Mouse (Mus musculus): ENCODE results near the gene 1700018G05Rik. TPM values are rescaled to one million over a fixed set of nuclear protein-coding genes. Genes with fewer than 3 reads are reported as not detected.
"Not testable (repeated sequence)": the region's sequence is repeated elsewhere in the genome, so short reads cannot be mapped to it uniquely, and the experiment has no call there.

1700018G05Rik gene
- total RNA-seq (2014; rRNA removed) (not detected in 2 replicates), polyA plus RNA-seq (2015; fragmentation: Nextera tagmentation; extraction: Ambion mirVana) (not detected in 2 replicates)

- H3K27ac ChIP-seq (ENCODE audit: low read depth, low read length); H3K9me3 ChIP-seq (ENCODE audit: low read length); H3K36me3 ChIP-seq (ENCODE audit: insufficient read depth); H3K4me2 ChIP-seq (ENCODE audit: low read depth); H3K4me1 ChIP-seq (ENCODE audit: insufficient read depth); H3K9ac ChIP-seq; DNase-seq; ATAC-seq; H3K27me3 ChIP-seq (ENCODE audit: insufficient read depth, low read length); H3K4me3 ChIP-seq (ENCODE audit: low read depth, low read length): not testable (repeated sequence)
- WGBS = 94% methylated on average over 6 of the region's 6 CpGs
Measured at GRCm38 (mm10) chrX:102928072-102928471, at the start of gene 1700018G05Rik. TSS of gene 1700018G05Rik (plus strand) at chrX:102928372.

DNA sequence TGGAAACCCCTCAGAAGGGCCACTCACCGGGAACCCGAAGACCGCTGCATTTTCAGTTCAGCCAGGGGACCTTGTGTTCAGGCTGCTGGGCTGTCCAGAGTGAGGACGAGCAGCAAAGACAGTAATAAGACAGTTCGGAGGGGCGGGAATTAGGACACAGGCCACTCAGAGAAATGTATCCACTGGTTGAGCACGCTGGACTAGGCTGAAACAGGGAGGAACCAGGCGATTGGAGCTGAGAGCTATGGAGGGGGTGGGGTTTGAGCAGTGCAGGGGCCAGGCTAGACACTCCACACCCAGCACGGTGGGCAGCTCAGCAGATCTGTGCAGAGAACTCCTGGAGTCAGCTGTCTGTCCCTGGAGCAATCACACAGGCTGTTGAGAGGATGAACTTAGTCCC, 19.6 kb upstream of the 1700018G05Rik start, which contains the start of the genes Dmrtc1a and 1700011M02Rik:
Gene Dmrtc1a, minus strand, starts transcription at position 101 of the 400 bp plus-strand sequence.
Gene 1700011M02Rik, plus strand, starts transcription at position 319 of the 400 bp plus-strand sequence.
- H3K4me3 ChIP-seq (ENCODE audit: low read depth, low read length); DNase-seq; H3K9me3 ChIP-seq (ENCODE audit: low read length); H3K4me1 ChIP-seq (ENCODE audit: insufficient read depth); H3K4me2 ChIP-seq (ENCODE audit: low read depth); H3K27ac ChIP-seq (ENCODE audit: low read depth, low read length); H3K27me3 ChIP-seq (ENCODE audit: insufficient read depth, low read length); ATAC-seq; H3K9ac ChIP-seq; H3K36me3 ChIP-seq (ENCODE audit: insufficient read depth): not testable (repeated sequence)
- WGBS = 87% methylated on average over 6 of the region's 9 CpGs

- H3K4me1 ChIP-seq (ENCODE audit: insufficient read depth); H3K36me3 ChIP-seq (ENCODE audit: insufficient read depth); H3K4me2 ChIP-seq (ENCODE audit: low read depth); ATAC-seq; H3K9me3 ChIP-seq (ENCODE audit: low read length); H3K27ac ChIP-seq (ENCODE audit: low read depth, low read length); DNase-seq; H3K4me3 ChIP-seq (ENCODE audit: low read depth, low read length); H3K27me3 ChIP-seq (ENCODE audit: insufficient read depth, low read length); H3K9ac ChIP-seq: not testable (repeated sequence)
- WGBS = 79% methylated on average over 1 of the region's 1 CpGs
Measured at GRCm38 (mm10) chrX:102914823-102915222, 13.3 kb upstream of the 1700018G05Rik start.

- H3K9me3 ChIP-seq (ENCODE audit: low read length); H3K27ac ChIP-seq (ENCODE audit: low read depth, low read length); H3K9ac ChIP-seq; H3K27me3 ChIP-seq (ENCODE audit: insufficient read depth, low read length); H3K4me3 ChIP-seq (ENCODE audit: low read depth, low read length); H3K36me3 ChIP-seq (ENCODE audit: insufficient read depth); H3K4me2 ChIP-seq (ENCODE audit: low read depth); H3K4me1 ChIP-seq (ENCODE audit: insufficient read depth): not testable (repeated sequence)
- 35% methylated on average over 4 of the region's 4 CpGs for WGBS
- TF ChIP-seq CTCF (IDR thresholded peaks at IDR 0.05; ENCODE audit: low read depth) = peak; percentile 49
- ATAC-seq (peak; percentile 62), DNase-seq (peak; percentile 6)
Measured at GRCm38 (mm10) chrX:102926707-102927106, 1.5 kb upstream of the 1700018G05Rik start.

DNA sequence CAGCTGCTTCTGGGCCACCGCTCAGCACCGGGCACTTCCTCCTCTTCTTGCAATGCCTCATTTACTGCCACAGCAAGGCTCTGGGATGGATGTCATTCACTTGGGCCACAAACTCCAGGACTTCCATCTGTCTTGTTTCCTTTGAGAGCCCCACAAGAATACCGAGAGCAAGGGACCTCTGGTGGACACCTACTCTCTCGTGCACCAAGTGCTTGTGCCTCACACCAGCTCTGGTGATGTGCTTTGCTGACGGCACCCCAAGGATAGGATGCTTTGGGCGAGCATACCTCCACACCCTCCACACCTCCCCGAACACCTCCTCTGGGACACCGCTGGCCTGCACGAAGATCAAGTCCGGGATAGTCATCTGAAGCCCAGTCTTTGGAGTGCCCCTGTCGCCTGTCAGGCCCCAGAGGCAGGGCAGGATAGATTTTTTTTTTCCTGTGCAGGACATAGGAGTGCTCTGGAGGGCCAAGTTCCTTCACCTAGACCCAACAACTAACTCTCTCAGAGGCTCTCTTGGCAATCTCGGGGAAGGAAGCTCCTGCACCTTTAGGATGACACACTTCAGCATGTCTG, 4.9 kb downstream of the 1700018G05Rik start:
- H3K4me3 ChIP-seq (ENCODE audit: low read depth, low read length) = peak overlapping the region; percentile 49
- no peak for ATAC-seq
- H3K27me3 ChIP-seq (ENCODE audit: insufficient read depth, low read length) = no peaks in the 10 kb centered on the region
- no peaks in the 10 kb centered on the region for H3K36me3 ChIP-seq (ENCODE audit: insufficient read depth)
- H3K9ac ChIP-seq = peak overlapping the region; percentile 72
- DNase-seq = no peak
- no peaks in the 10 kb centered on the region for H3K9me3 ChIP-seq (ENCODE audit: low read length)
- 57% methylated on average over 12 of the region's 12 CpGs for WGBS
- peak overlapping the region; percentile 54 for H3K4me2 ChIP-seq (ENCODE audit: low read depth)
- H3K27ac ChIP-seq (ENCODE audit: low read depth, low read length) = no peak overlapping the region
- TF ChIP-seq CTCF (IDR thresholded peaks at IDR 0.05; ENCODE audit: low read depth) = no peak
- no peaks in the 10 kb centered on the region for H3K4me1 ChIP-seq (ENCODE audit: insufficient read depth)

DNA sequence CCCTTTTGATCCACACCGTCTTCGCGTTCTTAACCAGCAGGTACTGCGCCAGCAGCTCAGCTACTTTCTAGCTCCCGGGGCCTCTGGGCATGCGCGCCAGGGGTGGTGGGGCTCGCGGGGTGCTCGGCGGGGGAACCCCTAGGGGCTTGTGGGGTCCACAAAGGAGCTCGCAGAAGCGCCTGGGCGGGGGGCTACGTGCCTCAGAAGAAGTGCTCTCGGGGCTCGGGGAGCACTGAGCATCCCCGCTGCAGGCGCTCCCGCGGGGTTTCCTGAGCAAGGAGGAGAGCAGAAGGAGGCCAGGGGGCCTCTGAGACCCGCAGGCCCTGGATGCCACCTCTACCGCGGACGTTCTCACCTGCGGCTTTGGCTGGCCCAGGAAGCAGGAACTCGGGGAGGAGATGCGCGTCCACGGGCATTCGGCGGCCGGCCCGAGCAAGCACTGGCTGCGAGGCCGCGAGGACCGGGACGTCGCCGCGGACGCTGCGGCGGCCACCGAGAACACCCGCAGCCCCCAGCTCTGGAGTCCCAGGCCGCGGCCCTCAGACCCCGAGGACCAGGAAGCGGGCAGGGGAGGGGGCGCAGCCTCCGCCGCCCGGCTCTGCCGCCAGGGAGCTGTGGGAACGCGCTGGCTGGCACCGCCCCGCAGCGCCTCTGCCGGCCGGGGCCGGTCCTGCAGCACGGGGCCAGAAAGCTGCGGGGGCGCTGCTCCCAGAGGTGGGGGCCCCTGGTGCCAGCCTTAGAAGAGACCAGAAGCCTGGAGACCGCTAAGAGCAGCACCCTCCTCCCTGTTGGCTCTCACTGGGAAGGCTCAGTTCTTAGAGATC, 5.6 kb downstream of the 1700018G05Rik start:
- DNase-seq (peak; percentile 75), ATAC-seq (peak; percentile 95)
- WGBS = 24% methylated on average over 67 of the region's 68 CpGs
- Histone ChIP-seq H3K27me3 (ENCODE audit: insufficient read depth, low read length) (no peaks in the 10 kb centered on the region), H3K4me1 (ENCODE audit: insufficient read depth) (no peaks in the 10 kb centered on the region), H3K27ac (ENCODE audit: low read depth, low read length) (peak overlapping the region; percentile 50; the same call in 1 of the 2 replicates), H3K4me2 (ENCODE audit: low read depth) (peak overlapping the region; percentile 54), H3K36me3 (ENCODE audit: insufficient read depth) (no peaks in the 10 kb centered on the region), H3K9me3 (ENCODE audit: low read length) (no peaks in the 10 kb centered on the region), H3K4me3 (ENCODE audit: low read depth, low read length) (peak overlapping the region; percentile 49), H3K9ac (peak overlapping the region; percentile 72)
- peak; percentile 65 for TF ChIP-seq CTCF (IDR thresholded peaks at IDR 0.05; ENCODE audit: low read depth)

GRCm38 (mm10) chrX:102934395-102934764, 6.2 kb downstream of the 1700018G05Rik start:
- DNase-seq = no peak
- Histone ChIP-seq H3K27ac (ENCODE audit: low read depth, low read length) (no peak overlapping the region), H3K36me3 (ENCODE audit: insufficient read depth) (no peaks in the 10 kb centered on the region), H3K9me3 (ENCODE audit: low read length) (no peaks in the 10 kb centered on the region), H3K4me3 (ENCODE audit: low read depth, low read length) (peak overlapping the region; percentile 49), H3K4me2 (ENCODE audit: low read depth) (peak overlapping the region; percentile 54), H3K4me1 (ENCODE audit: insufficient read depth) (no peaks in the 10 kb centered on the region), H3K9ac (peak overlapping the region; percentile 72), H3K27me3 (ENCODE audit: insufficient read depth, low read length) (no peaks in the 10 kb centered on the region)
- no peak; the same call in 1 of the 2 replicates for ATAC-seq
- 57% methylated on average over 8 of the region's 8 CpGs for WGBS
- no peak for TF ChIP-seq CTCF (IDR thresholded peaks at IDR 0.05; ENCODE audit: low read depth)

Data from forebrain, postnatal 0 days (tissue).